Mouse (Mus musculus): ENCODE data around the gene Afg1l.

Gene Afg1l

DNA sequence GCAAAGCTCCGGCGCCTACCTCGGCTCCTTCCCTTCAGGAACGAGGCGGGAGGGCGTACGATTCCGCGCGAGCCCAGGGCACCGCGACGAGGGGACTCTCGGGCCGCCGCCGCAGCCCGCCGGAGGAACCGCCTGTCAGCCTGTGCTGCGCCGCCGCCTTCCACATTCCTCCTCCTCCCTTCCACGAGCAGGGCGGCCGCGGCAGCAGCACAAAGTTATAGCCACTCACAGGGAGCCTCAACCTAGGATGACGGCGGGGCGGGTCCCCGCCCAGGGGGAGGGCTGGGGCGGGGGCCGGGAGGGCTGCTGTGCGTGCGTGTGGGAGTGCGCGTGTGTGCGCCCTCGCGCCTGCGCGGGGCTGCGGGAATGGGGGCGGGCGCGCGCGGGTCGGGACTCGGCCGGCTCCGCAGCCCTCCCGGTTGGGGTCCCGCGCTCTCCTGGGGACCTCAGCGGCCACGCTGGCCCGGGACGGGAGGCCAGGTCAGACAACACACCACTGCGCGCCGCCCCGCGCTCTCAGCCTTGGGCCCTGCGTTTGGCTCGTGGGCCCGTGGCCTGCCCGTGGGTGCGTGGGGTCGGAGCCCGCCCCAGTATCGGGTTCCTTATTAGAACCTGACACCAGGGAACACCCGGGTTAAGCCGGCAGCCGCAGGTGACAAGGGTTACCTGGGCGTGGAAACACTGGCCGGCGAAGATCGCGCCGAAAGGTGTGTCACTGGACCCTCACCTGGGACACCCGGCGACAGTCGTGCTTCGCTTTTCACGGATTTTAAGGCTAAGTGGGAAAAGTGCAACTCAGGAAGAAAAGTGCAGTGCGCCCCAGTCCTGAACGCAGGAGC is 201.6 kb downstream of the Afg1l start, which contains the start of gene Foxo3:
Gene Foxo3 (minus strand): TSS at position 249 of the 839 bp plus-strand sequence.
- no peaks in the 10 kb centered on the region for H3K36me3 ChIP-seq (ENCODE audit: control insufficient read depth, insufficient read depth, low read length, poor library complexity, severe bottlenecking)
- DNase-seq (ENCODE audit: low read depth, low spot score): peak; percentile 94

DNA sequence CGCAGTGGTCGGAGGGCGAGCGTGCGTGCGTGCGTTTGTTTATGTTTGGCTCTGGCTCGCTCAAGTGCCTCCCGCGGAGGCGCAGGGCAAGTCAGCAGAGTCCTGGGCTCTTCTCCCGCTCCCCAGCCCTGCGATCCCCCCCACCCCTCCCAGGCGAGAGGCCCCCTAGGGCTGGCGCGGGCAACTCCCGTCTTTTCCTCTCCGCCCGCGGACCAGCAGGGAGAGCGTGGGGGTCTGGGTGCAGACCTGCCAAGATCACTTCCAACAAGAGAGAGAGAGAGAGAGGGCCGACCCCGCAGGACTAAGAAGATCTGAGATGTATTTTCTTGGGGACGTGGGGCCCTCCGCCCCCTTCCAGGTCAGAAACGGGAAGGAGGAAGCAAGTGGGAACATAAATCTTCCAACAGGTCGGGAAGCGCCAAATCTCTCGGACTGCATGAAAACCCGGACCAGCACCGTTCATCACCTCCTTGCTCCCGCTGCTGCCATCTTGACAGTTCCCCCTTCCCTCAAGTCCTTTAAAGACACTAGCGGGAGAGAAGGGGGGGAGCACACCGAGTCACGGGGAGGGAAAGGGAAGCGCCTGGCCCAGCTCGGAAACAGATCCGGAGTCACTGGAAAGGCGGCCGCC is 202.4 kb downstream of the Afg1l start:
- DNase-seq (ENCODE audit: low read depth, low spot score): no peak
- no peaks in the 10 kb centered on the region for H3K27me3 ChIP-seq (ENCODE audit: control insufficient read depth, insufficient read depth, low read length, poor library complexity, severe bottlenecking)
- H3K36me3 ChIP-seq (ENCODE audit: control insufficient read depth, insufficient read depth, low read length, poor library complexity, severe bottlenecking): no peaks in the 10 kb centered on the region

More for the DNA sequence above, 201.6 kb downstream of the Afg1l start, which contains the start of gene Foxo3:
- no peaks in the 10 kb centered on the region for H3K27me3 ChIP-seq (ENCODE audit: control insufficient read depth, insufficient read depth, low read length, poor library complexity, severe bottlenecking)

DNA sequence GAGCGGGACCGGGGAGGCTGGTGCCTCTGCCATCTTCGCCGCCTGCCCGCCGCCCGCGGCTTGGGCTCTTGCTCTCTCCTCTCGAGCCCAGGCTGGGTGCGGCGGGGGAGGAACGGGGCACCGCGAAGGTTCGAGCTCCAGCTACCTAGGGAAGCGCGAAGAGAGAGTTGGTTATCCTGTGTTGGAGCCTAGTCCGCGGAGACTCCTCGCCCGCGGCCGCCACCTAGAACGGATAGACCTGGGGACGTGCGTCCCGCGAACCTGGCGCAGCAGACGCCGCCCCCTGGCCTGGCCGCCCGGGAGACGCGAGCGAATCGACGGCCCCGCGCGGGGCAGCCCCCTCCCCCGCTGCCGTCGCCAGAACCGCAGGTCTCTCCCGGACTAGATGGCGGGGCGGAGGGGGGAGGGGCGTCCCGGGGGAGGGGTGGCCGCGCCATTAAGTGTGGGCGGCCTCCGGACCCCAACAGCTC is 202.9 kb downstream of the Afg1l start:
- DNase-seq (ENCODE audit: low read depth, low spot score): peak; percentile 64
- Histone ChIP-seq H3K27me3 (ENCODE audit: control insufficient read depth, insufficient read depth, low read length, poor library complexity, severe bottlenecking) (no peaks in the 10 kb centered on the region), H3K36me3 (ENCODE audit: control insufficient read depth, insufficient read depth, low read length, poor library complexity, severe bottlenecking) (no peaks in the 10 kb centered on the region)

DNA sequence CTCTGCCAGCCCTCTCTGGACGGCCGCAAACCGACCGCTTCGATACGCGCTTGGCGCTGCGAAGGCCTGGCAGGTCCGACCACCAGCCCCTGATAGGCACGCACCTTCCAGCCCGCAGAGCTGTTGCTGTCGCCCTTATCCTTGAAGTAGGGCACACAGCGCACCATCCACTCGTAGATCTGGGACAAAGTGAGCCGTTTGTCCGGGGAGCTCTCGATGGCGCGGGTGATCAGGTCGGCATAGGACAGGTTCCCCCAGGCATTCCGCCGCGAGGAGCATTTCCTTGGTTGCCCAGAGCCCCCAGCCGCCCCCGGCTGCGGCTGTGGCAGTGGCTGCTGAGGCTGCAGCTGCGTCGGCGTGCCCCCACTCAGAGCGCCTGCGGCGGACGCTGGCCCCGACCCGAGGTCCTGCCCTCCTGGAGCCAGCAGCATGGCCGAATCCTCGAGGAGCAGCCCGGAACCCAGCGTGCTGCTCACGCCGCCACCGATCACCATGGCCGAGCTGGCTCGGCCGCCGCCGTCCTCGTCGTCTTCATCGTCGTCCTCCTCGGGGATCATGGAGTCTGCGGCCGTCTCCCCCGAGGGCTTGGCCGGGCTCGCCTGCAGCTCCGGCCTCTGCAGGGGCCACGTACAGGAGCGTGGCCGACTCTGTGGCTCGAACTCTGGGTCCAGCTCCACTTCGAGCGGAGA is 203.5 kb downstream of the Afg1l start:
- Histone ChIP-seq H3K36me3 (ENCODE audit: control insufficient read depth, insufficient read depth, low read length, poor library complexity, severe bottlenecking) (no peaks in the 10 kb centered on the region), H3K27me3 (ENCODE audit: control insufficient read depth, insufficient read depth, low read length, poor library complexity, severe bottlenecking) (no peaks in the 10 kb centered on the region)
- DNase-seq (ENCODE audit: low read depth, low spot score): peak; percentile 27

DNA sequence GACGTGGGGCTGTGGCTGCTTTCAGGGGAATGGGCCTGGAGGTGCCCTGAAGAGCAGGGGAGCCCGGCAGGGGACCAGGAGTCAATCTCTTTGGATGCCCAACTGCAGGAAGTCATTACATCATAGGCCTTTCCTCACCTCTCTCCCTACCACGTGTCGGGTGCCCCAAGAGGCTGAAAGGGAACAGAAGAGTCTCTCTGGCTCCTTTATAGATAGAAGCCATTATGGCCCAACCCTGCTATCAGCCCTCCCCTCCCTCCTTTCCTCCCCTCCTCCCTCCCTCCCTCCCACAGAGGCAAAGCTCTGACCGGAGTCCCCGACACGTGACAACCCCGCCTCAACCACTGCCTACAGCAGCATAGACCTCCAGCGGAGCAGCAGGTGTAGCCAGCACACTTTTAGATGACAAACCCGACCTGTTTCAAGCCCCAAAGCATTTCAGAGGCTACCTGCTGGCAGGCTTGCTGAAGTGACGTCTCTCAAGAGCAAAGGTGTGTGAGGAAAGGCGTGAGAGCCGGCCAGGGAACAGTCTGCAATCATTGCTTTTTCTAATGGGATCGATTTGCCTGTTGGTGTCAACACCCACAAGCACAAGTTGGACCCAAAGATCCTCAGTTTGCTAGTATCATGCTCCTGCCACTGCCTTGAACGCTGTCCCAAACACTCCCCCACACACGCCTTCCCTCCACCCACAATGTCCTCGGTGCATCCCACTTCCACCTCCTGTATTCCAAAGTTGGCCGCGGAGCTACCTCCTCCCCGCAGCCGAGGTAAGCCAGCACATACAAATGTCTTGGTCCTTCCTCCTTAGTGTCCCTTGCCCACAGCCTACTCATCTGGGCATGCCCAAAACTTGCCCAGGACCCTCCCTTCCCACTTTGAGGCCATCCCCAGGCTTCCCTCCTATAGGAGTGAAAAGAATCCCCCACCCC is 204.3 kb downstream of the Afg1l start:
- Histone ChIP-seq H3K27me3 (ENCODE audit: control insufficient read depth, insufficient read depth, low read length, poor library complexity, severe bottlenecking) (no peaks in the 10 kb centered on the region), H3K36me3 (ENCODE audit: control insufficient read depth, insufficient read depth, low read length, poor library complexity, severe bottlenecking) (no peaks in the 10 kb centered on the region)
- peak; percentile 79 for DNase-seq (ENCODE audit: low read depth, low spot score)

DNA sequence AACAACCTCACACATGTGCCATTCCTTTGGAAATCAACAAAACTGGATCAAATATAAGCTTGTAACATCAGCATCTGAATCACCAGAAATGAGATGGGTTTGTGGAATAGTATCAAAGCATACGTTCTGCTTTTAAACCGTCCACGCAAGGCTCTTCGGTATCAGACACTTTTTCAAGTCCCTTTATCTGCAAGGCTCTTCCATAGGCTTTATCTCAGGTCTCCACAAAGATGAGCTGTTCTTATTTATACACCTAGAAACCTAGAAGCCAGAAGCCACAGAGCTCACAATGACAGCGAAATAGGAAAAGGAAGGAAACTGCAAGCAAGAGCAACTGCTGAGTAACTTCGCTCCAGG is 205.0 kb downstream of the Afg1l start:
- H3K27me3 ChIP-seq (ENCODE audit: control insufficient read depth, insufficient read depth, low read length, poor library complexity, severe bottlenecking): no peaks in the 10 kb centered on the region
- DNase-seq (ENCODE audit: low read depth, low spot score): no peak

DNA sequence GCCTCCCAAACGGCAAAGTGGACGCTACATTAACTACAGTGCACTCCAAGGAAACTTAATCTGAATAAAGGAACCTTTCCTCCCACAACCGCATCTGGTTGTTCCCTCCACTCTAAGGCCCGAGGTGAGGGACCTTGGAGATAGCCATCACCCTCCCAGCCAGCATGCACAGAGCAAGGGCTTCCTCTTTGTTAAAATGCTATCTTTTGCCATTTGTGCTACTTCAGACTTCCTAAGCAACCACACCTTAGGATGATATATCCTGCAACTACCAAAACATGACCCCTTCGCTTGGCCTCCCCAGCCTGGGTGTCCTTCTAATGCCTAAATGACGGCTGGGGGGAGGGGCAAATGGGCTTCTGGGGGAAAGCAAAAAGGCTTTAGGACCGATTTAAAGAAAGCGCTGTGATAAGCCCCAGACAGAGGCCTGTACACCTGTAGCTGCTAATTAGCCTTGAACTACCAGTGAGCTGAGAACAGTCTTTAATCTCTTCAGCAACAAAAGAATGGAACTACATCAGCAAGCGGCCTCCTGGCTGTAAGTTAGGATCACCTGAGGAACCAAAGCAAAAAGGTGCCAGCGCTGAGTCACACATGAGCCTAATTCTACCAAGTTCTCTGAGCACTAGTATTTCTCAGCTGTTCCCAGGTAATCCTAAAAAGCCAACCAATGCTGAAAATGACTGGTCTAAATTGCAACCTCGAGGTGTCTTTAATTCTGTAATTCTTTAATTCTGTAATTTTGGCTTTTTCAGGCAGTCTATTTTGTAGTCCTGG is 206.7 kb downstream of the Afg1l start:
- H3K27me3 ChIP-seq (ENCODE audit: control insufficient read depth, insufficient read depth, low read length, poor library complexity, severe bottlenecking): no peaks in the 10 kb centered on the region
- H3K36me3 ChIP-seq (ENCODE audit: control insufficient read depth, insufficient read depth, low read length, poor library complexity, severe bottlenecking): no peaks in the 10 kb centered on the region

More for the DNA sequence above, 205.0 kb downstream of the Afg1l start:
- no peaks in the 10 kb centered on the region for H3K36me3 ChIP-seq (ENCODE audit: control insufficient read depth, insufficient read depth, low read length, poor library complexity, severe bottlenecking)

DNA sequence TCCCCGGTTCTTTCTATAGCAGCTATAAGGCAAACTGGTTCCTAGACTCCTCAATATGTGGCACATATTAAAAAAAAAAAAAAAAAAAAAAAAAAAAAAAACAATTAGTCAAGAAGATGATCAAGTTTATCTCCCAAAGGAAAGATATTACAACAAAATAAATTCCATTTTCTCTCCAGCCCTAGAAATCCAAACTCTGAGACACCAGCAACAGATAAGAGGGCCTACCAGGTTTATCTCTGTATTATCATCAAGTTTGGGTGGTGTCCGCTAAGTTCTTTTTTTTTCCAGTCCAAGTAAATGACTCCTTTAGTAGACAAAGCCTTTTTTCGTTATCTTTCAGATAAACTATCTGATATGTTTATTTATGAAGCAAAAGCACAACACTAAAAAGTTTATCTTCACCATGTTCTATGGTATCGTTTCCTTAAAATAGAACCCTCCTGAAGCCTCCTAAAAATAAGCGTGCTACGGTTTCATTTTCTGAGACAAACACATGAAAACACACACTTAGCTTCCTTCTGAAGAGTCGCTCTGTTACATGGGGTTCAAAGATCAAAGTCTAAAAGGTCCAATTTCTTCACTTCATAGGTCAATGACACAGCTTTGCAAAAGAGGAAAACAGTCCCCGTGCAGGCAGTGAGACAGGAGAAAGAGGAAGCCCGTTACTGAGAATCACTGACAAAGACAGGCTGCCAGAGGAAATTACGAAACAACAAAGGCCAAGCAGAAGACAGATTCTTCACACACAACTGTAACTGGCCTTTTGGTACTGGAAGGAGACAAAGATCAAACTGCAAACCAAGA is 207.9 kb downstream of the Afg1l start:
- peak; percentile 71 for DNase-seq (ENCODE audit: low read depth, low spot score)
- H3K36me3 ChIP-seq (ENCODE audit: control insufficient read depth, insufficient read depth, low read length, poor library complexity, severe bottlenecking): no peaks in the 10 kb centered on the region
- no peaks in the 10 kb centered on the region for H3K27me3 ChIP-seq (ENCODE audit: control insufficient read depth, insufficient read depth, low read length, poor library complexity, severe bottlenecking)

More for the DNA sequence above, 206.7 kb downstream of the Afg1l start:
- DNase-seq (ENCODE audit: low read depth, low spot score): no peak

DNA sequence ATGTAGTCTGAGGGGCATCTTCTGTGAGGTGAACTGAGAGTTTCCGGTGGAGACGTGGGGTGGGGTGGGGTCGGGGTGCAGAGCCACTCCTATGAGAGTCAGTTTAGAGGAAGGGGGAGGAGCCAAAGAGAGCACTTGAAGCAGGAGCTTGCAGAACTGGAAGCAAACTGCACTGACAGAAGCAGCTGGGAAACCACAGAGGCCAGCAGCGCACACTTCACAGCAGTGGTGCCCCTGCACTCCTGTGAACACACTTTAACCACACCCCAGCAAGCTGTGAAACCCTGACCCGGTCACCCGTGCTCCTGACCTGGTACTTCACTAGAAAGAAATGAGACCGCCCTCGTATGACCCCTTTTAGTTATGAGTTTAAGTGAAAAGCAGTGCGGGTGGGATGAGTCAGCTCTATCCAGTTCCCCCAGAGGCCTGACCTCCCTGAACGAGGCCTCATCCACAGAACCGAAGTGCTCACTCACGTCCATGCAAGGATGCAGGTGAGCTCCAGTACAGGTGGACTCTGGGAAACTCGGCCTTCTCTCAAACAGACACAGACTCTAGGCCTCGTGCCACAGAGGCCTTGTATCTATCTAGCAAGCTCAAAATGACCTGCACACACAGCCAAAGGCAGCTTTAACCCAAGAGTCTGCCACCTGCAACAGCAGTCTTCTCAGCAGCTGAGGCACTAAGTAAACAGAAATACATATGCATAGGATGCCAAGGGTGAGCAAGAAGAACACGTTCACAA is 208.9 kb downstream of the Afg1l start:
- Histone ChIP-seq H3K27me3 (ENCODE audit: control insufficient read depth, insufficient read depth, low read length, poor library complexity, severe bottlenecking) (no peaks in the 10 kb centered on the region), H3K36me3 (ENCODE audit: control insufficient read depth, insufficient read depth, low read length, poor library complexity, severe bottlenecking) (no peaks in the 10 kb centered on the region)
- DNase-seq (ENCODE audit: low read depth, low spot score): peak; percentile 83

DNA sequence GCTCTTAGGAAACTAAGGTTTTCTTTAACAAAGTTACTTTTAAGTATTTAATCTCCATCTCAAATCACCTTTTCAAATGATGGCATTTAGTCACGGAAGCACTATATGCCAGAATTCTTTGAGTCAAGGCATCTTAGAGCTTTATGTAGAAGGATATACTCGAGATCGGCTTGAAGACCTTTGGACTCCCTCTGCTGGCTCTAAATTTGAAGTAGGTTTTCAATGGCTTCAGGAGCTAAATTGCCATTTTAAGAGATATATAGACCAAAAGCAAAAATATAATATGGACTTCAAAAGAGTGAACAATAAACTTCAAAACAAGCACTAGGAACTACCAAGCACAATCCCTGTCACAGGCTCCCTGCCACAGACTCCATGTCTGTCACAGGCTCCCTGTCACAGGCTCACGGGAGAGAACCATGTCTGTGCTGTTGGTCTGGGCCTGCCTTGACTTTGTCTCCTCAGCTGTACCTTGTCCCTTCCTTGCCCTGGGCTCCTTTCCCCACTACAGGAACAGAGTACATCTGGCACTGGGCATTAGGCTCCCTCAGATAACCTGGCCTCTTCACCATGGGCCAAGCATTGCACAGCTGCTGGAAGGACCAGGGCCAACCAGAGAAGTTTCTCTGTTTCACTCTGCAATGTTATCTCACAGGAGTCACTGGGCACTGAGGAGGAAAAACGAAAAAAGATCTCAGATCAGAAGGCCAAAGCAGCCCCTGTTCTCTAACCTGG is 210.4 kb downstream of the Afg1l start:
- no peak for DNase-seq (ENCODE audit: low read depth, low spot score)
- Histone ChIP-seq H3K36me3 (ENCODE audit: control insufficient read depth, insufficient read depth, low read length, poor library complexity, severe bottlenecking) (no peaks in the 10 kb centered on the region), H3K27me3 (ENCODE audit: control insufficient read depth, insufficient read depth, low read length, poor library complexity, severe bottlenecking) (no peaks in the 10 kb centered on the region)

DNA sequence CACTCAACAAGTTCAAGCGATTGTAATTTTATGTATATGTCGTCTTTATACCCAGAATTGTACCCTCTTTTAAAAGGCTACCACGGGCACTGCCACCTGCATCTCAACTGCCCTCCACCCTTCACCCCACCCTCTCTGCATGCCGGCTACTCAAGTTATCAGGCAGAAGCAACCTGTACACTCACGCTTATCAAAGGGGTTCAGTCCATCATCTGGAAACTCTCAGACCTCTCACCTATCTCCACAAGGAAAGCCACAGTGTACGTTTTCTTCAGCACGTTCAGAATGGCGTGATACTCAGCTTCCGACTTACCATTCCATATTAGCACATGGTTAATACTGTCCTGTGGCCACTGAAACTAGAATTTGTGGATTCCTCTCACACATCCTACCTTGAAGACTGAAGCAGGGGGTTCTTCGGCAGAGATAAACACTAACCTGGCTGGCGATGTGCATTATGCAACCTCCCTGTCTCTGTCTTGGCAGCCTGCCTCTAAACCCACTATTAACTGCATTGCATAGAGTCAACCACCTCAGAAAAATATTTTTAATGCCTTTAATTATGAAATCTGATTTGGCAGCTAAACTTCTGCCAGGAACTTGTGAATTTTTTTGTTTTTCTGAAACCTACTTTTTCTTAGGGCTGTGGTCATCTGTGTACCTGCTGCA is 213.2 kb downstream of the Afg1l start:
- no peak for DNase-seq (ENCODE audit: low read depth, low spot score)
- H3K27me3 ChIP-seq (ENCODE audit: control insufficient read depth, insufficient read depth, low read length, poor library complexity, severe bottlenecking): no peaks in the 10 kb centered on the region
- no peaks in the 10 kb centered on the region for H3K36me3 ChIP-seq (ENCODE audit: control insufficient read depth, insufficient read depth, low read length, poor library complexity, severe bottlenecking)
